Mouse (Mus musculus) B cell, adult 2 months (primary cell): ENCODE measurements around the gene Gm20878.
"Not testable (repeated sequence)": the region's sequence is repeated elsewhere in the genome, so short reads cannot be mapped to it uniquely, and the experiment has no call there.

ENCODE experiments used
- DNase-seq, 2 experiments: peaks; one replicate each; pipeline ENCODE4 v3.0.0; 2022

The Gm20878 gene

DNA sequence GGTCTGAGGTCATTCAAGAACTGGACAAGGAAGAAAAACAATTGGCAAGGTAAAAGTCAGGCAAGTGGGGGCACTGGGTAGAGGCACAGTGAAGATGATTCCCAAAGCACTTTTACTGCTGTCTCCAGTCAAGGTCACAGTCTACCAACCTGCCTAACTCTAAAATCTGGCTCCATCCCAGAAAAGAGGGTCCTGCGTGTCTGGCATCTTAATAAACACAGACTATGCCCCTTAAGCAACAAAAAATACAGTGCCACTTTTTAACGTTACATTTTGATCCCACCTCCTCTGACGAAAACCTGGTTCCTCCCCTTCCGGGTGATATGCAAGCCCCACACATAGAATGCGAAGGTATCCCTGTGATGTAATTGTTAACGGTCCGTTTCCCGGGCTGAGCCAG, at the start of gene Gm20878:
Gm20878 (plus strand) TSS at position 301 of the 400 bp plus-strand sequence.
- not testable (repeated sequence) for DNase-seq

DNA sequence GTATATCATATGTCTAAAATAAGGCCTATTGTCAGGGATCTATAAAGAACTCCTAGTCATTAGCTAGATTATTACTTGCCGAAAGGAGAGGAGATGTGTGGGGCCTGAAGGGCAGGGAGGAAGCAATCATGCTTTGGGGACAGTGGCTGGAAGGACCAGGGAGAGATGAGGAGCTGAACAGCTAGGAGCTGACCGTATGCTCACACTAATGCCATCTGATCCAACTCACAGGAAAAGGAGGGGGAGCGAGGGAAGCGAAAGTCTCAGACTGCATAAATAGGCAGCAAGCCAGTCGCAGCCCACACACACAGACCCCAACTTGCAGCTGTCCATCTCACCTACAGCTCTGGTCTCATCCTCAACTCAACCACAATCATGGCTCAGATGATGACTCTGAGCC, 38.1 kb upstream of the Gm20878 start, which contains the start of gene Gm21541:
Gm21541 (plus strand) TSS at position 301 of the 400 bp plus-strand sequence.
- DNase-seq, result not testable (repeated sequence)

DNA sequence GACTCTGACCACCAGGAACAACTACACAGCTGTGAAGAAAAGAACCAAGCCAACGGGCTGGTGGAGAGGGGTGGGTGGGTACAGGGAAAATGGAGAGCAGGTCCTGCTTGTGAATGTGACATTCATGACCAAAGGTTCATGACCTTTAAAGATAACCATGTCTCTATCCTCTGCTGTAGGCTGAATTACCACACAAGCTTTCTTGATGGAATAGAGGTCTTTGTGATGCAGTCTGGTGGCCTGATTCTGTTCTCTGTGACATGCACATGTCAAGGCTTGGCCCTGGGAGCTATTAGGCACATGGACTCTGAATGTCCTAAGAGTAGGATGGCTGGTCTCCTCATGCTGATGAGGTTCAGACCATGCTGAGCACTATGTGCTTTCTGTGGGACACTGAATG, 24.4 kb downstream of the Gm20878 start, which contains the start of gene Fam205a4:
Fam205a4 (plus strand) TSS at position 301 of the 400 bp plus-strand sequence.
- DNase-seq, result not testable (repeated sequence)
